In the genomic region with DNA sequence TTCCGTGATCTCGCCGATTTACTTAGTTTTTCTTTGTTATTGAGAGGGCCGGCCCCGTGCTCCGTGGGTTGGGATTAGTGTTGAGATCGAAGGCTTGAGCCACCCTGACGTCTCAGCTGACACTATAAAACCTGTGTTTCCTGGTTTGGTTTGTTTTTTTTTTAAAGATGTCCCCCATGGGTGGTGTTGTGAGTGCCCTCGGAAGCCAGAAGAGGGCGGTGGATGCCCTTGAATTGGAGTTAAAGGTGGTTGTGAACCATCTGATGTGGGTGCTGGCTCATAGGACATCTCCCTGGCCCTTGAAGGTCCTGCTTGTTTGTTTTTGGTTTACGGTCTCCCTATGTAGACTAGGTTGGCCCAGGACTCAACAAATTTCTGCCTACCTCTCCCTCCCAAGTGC, we compare ENCODE assay signal across 8 mouse cellular contexts. TPM values are rescaled to one million over a fixed set of nuclear protein-coding genes. Genes with fewer than 3 reads are reported as not detected.
DNase-seq lines count a peak whose midpoint lies in the region; ATAC-seq and TF ChIP-seq lines count a peak whose summit lies in the region.

No protein-coding gene starts in this region.

- H3K27me3 ChIP-seq in kidney, embryonic 14.5 days (ENCODE audit: control insufficient read depth, insufficient read depth, low read length): no peaks in the 10 kb centered on the region
- H3K27me3 ChIP-seq in forebrain, postnatal 0 days (ENCODE audit: insufficient read depth, low read length): no peaks in the 10 kb centered on the region

- 10% methylated on average over 11 of the region's 11 CpGs for WGBS in kidney, embryonic 14.5 days
- WGBS in forebrain, postnatal 0 days: 14% methylated on average over 11 of the region's 11 CpGs
- 12% methylated on average over 11 of the region's 11 CpGs for WGBS in macrophage (ENCODE audit: missing documents)

- H3K9ac ChIP-seq in kidney, embryonic 14.5 days (ENCODE audit: low read depth, low read length): peak overlapping the region; percentile 91
- H3K9ac ChIP-seq in forebrain, postnatal 0 days: peak overlapping the region; percentile 76

- H3K4me3 ChIP-seq in kidney, embryonic 14.5 days (ENCODE audit: low read length): peak overlapping the region; percentile 86
- peak overlapping the region; percentile 92 for H3K4me3 ChIP-seq in forebrain, postnatal 0 days (ENCODE audit: low read depth, low read length)
- peak overlapping the region; percentile 91 for H3K4me3 ChIP-seq in macrophage (ENCODE audit: inconsistent target)

- H3K4me1 ChIP-seq in kidney, embryonic 14.5 days (ENCODE audit: control insufficient read depth, insufficient read depth, low read length): peaks cover 13% of the 10 kb centered on the region; the same call in 1 of the 2 replicates
- H3K4me1 ChIP-seq in forebrain, postnatal 0 days (ENCODE audit: insufficient read depth): peaks cover 13% of the 10 kb centered on the region

- no peaks in the 10 kb centered on the region for H3K9me3 ChIP-seq in kidney, embryonic 14.5 days (ENCODE audit: control insufficient read depth, low read length)
- H3K9me3 ChIP-seq in forebrain, postnatal 0 days (ENCODE audit: low read length): no peaks in the 10 kb centered on the region

- TF ChIP-seq CTCF in forebrain, postnatal 0 days (IDR thresholded peaks at IDR 0.05; ENCODE audit: low read depth): peak; percentile 32

- H3K79me2 ChIP-seq in macrophage (ENCODE audit: inconsistent target): peaks cover 44% of the 10 kb centered on the region

- no peak overlapping the region for H3K27ac ChIP-seq in kidney, embryonic 14.5 days (ENCODE audit: low read depth, low read length)
- no peak overlapping the region for H3K27ac ChIP-seq in forebrain, postnatal 0 days (ENCODE audit: low read depth, low read length)
- H3K27ac ChIP-seq in macrophage: peak overlapping the region; percentile 87

- no peak for ATAC-seq in kidney, embryonic 14.5 days (ENCODE audit: low FRiP score, low TSS enrichment)
- no peak for ATAC-seq in forebrain, postnatal 0 days

- H3K4me2 ChIP-seq in kidney, embryonic 14.5 days (replicated peaks; ENCODE audit: low read depth, low read length): peak overlapping the region; percentile 92
- peak overlapping the region; percentile 66 for H3K4me2 ChIP-seq in forebrain, postnatal 0 days (ENCODE audit: low read depth)

- peaks cover 62% of the 10 kb centered on the region for H3K36me3 ChIP-seq in kidney, embryonic 14.5 days (ENCODE audit: control insufficient read depth, insufficient read depth, low read length)
- H3K36me3 ChIP-seq in forebrain, postnatal 0 days (ENCODE audit: insufficient read depth): peaks cover 51% of the 10 kb centered on the region
- H3K36me3 ChIP-seq in macrophage (ENCODE audit: inconsistent target): peaks cover 15% of the 10 kb centered on the region

- no peak for DNase-seq in kidney, adult 11 months
- DNase-seq in MN1 (ENCODE audit: low spot score): peak; percentile 63
- no peak for DNase-seq in forebrain, postnatal 0 days
- no peak for DNase-seq in urinary bladder, postnatal 10 days (ENCODE audit: low spot score)
- DNase-seq in right cerebral cortex, postnatal 36 days (ENCODE audit: low spot score in 2 of 2): no peak
- DNase-seq in layer of hippocampus, postnatal 10 days (ENCODE audit: low spot score in 2 of 2): no peak

RNA-seq across cellular contexts. Expression of a gene that starts 0.5 kb away (rescaled TPM):
- polyA plus RNA-seq in kidney, embryonic 14.5 days (2014; fragmentation: Nextera tagmentation; extraction: Ambion mirVana): 527 and 609 TPM in 2 replicates
- 72.5 and 93.5 TPM in 2 replicates for total RNA-seq in forebrain, postnatal 0 days (2014; rRNA removed)
- 379 and 481 TPM in 2 replicates for polyA plus RNA-seq in forebrain, postnatal 0 days (2015; fragmentation: Nextera tagmentation; extraction: Ambion mirVana)
- total RNA-seq in macrophage (2018; cell fraction: chromatin; rRNA removed): 1 to 10 TPM in 25 of 26 experiments, not detected in 1; 1.4 to 6.7 (median 2.6) TPM
- 10 to 100 TPM; 50.8 to 78.1 (median 67.8) TPM for total RNA-seq in macrophage (2018; cell fraction: cytosol; rRNA removed)
- 10 to 100 TPM in 21 of 26 experiments, 1 to 10 TPM in 5; 6.9 to 42.3 (median 17.3) TPM for total RNA-seq in macrophage (2018; cell fraction: nucleus; rRNA removed)
- polyA plus RNA-seq in macrophage (2018): 43.3 to 113 TPM (median 54.5 TPM) in 3 replicates
- 100 to 1,000 TPM; 110 to 114 TPM for total RNA-seq in layer of hippocampus, postnatal 10 days (2021)

RNA-seq across cellular contexts. Expression of a gene that starts 0.9 kb away (rescaled TPM):
- polyA plus RNA-seq in kidney, embryonic 14.5 days (2014; fragmentation: Nextera tagmentation; extraction: Ambion mirVana): 49.9 and 57.1 TPM in 2 replicates
- 31.4 and 34.7 TPM in 2 replicates for total RNA-seq in forebrain, postnatal 0 days (2014; rRNA removed)
- polyA plus RNA-seq in forebrain, postnatal 0 days (2015; fragmentation: Nextera tagmentation; extraction: Ambion mirVana): 38.4 and 45.3 TPM in 2 replicates
- 10 to 100 TPM in 13 of 26 experiments, 1 to 10 TPM in 13; 2.1 to 20.1 (median 10.3) TPM for total RNA-seq in macrophage (2018; cell fraction: chromatin; rRNA removed)
- 10 to 100 TPM; 13.2 to 25.4 (median 19.2) TPM for total RNA-seq in macrophage (2018; cell fraction: cytosol; rRNA removed)
- total RNA-seq in macrophage (2018; cell fraction: nucleus; rRNA removed): 10 to 100 TPM in 15 of 26 experiments, 1 to 10 TPM in 11; 3.8 to 25.5 (median 11.4) TPM
- polyA plus RNA-seq in macrophage (2018): 12.7 to 36.5 TPM (median 17.7 TPM) in 3 replicates
- 10 to 100 TPM; 25.9 to 28.3 TPM for total RNA-seq in layer of hippocampus, postnatal 10 days (2021)

RNA-seq across cellular contexts. Expression of a gene that starts 18.1 kb away (rescaled TPM):
- 1.3 TPM in 1 of 2 replicates, not detected in the other for polyA plus RNA-seq in kidney, embryonic 14.5 days (2014; fragmentation: Nextera tagmentation; extraction: Ambion mirVana)
- total RNA-seq in forebrain, postnatal 0 days (2014; rRNA removed): 0.76 and 2.4 TPM in 2 replicates
- 9.6 and 15.8 TPM in 2 replicates for polyA plus RNA-seq in forebrain, postnatal 0 days (2015; fragmentation: Nextera tagmentation; extraction: Ambion mirVana)
- total RNA-seq in macrophage (2018; cell fraction: chromatin; rRNA removed): under 1 TPM in 1 of 26 experiments, not detected in 25; 0.16 TPM
- 1 to 10 TPM in 4 of 26 experiments, under 1 TPM in 9, not detected in 13; 0.04 to 1.5 (median 0.58) TPM for total RNA-seq in macrophage (2018; cell fraction: cytosol; rRNA removed)
- not detected for total RNA-seq in macrophage (2018; cell fraction: nucleus; rRNA removed)
- polyA plus RNA-seq in macrophage (2018): 0.05 to 0.27 TPM in 2 of 3 replicates, not detected in the other
- total RNA-seq in layer of hippocampus, postnatal 10 days (2021): 1 to 10 TPM; 5.4 to 7.4 TPM

RNA-seq across cellular contexts. Expression of a gene that starts 21.0 kb away (rescaled TPM):
- 74.2 and 80.6 TPM in 2 replicates for polyA plus RNA-seq in kidney, embryonic 14.5 days (2014; fragmentation: Nextera tagmentation; extraction: Ambion mirVana)
- total RNA-seq in forebrain, postnatal 0 days (2014; rRNA removed): 49.2 and 55.1 TPM in 2 replicates
- 38.8 and 53.5 TPM in 2 replicates for polyA plus RNA-seq in forebrain, postnatal 0 days (2015; fragmentation: Nextera tagmentation; extraction: Ambion mirVana)
- 100 to 1,000 TPM in 14 of 26 experiments, 10 to 100 TPM in 12; 52.8 to 244 (median 105) TPM for total RNA-seq in macrophage (2018; cell fraction: chromatin; rRNA removed)
- 10 to 100 TPM; 30.0 to 51.4 (median 42.0) TPM for total RNA-seq in macrophage (2018; cell fraction: cytosol; rRNA removed)
- 100 to 1,000 TPM in 2 of 26 experiments, 10 to 100 TPM in 24; 44.6 to 130 (median 71.7) TPM for total RNA-seq in macrophage (2018; cell fraction: nucleus; rRNA removed)
- 31.4 to 48.9 TPM (median 32.4 TPM) in 3 replicates for polyA plus RNA-seq in macrophage (2018)
- total RNA-seq in layer of hippocampus, postnatal 10 days (2021): 10 to 100 TPM; 84.3 to 95.6 TPM

RNA-seq across cellular contexts. Expression of a gene that starts 31.9 kb away (rescaled TPM):
- not detected in 2 replicates for polyA plus RNA-seq in kidney, embryonic 14.5 days (2014; fragmentation: Nextera tagmentation; extraction: Ambion mirVana)
- total RNA-seq in forebrain, postnatal 0 days (2014; rRNA removed): not detected in 2 replicates
- not detected in 2 replicates for polyA plus RNA-seq in forebrain, postnatal 0 days (2015; fragmentation: Nextera tagmentation; extraction: Ambion mirVana)
- not detected for total RNA-seq in macrophage (2018; cell fraction: chromatin; rRNA removed)
- total RNA-seq in macrophage (2018; cell fraction: cytosol; rRNA removed): not detected
- not detected for total RNA-seq in macrophage (2018; cell fraction: nucleus; rRNA removed)
- polyA plus RNA-seq in macrophage (2018): not detected in 3 replicates
- total RNA-seq in layer of hippocampus, postnatal 10 days (2021): not detected
